Mouse (Mus musculus): ENCODE data around the gene Map10. TPM values are rescaled to one million over a fixed set of nuclear protein-coding genes. Genes with fewer than 3 reads are reported as not detected.

Map10 gene
- 3.3 and 5.0 TPM in 2 replicates for polyA plus RNA-seq (2011; ENCODE audit: insufficient read depth, insufficient read length, low read depth, missing spikeins)

GRCm38 (mm10) chr8:125669700-125670195 is at the start of gene Map10:
Gene Map10 (plus strand): TSS chr8:125669818.
- H3K27ac ChIP-seq (ENCODE audit: insufficient read depth, low read length), result no peak within 1 kb of the TSS

DNA sequence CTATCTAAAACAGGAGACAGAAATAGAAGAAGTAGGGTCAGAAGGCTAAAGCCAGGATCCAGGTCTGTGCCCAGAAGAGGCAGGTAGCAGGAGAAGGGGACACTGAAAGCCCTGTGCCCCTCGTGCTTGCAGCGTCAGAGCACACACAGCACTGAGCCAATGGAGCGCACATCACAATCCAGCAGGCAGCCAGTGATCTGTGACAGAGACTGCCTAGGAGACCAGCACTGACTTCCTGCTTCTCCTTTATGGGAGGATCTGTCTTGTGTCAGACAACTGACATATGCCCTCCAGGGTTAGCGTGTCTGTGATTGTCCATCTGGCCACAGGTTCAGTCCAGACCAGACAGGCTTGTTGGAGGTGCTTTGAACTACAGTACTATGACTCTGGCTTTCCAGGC is 49.3 kb upstream of the Map10 start:
- H3K36me3 ChIP-seq (ENCODE audit: control insufficient read depth, insufficient read depth, low read length, poor library complexity, severe bottlenecking), result no peaks in the 10 kb centered on the region
- TF ChIP-seq CTCF (IDR thresholded peaks at IDR 0.05; ENCODE audit: low read depth, low read length) (no peak), EP300 (IDR thresholded peaks at IDR 0.05; ENCODE audit: insufficient read depth, low read depth, low read length) (no peak), POLR2A (IDR thresholded peaks at IDR 0.05; ENCODE audit: insufficient read depth, low read length) (no peak)
- no peak overlapping the region for H3K27ac ChIP-seq (ENCODE audit: insufficient read depth, low read length)
- H3K4me3 ChIP-seq (ENCODE audit: low read depth, low read length), result no peak overlapping the region
- no peak overlapping the region for H3K9ac ChIP-seq (ENCODE audit: low read depth, poor library complexity, severe bottlenecking)
- H3K9me3 ChIP-seq (replicated peaks; ENCODE audit: control insufficient read depth, insufficient read depth, low read length, poor library complexity, severe bottlenecking), result no peaks in the 10 kb centered on the region
- H3K4me1 ChIP-seq (ENCODE audit: control insufficient read depth, insufficient read depth, low read length), result no peaks in the 10 kb centered on the region
- H3K27me3 ChIP-seq (ENCODE audit: control insufficient read depth, insufficient read depth, low read length, poor library complexity, severe bottlenecking), result no peaks in the 10 kb centered on the region

More at GRCm38 (mm10) chr8:125669700-125670195, at the start of gene Map10:
- Histone ChIP-seq H3K4me1 (ENCODE audit: control insufficient read depth, insufficient read depth, low read length) (peaks cover 2% of the 10 kb centered on the region), H3K9ac (ENCODE audit: low read depth, poor library complexity, severe bottlenecking) (peak within 1 kb of the TSS; percentile 71), H3K27me3 (ENCODE audit: control insufficient read depth, insufficient read depth, low read length, poor library complexity, severe bottlenecking) (no peaks in the 10 kb centered on the region), H3K4me3 (ENCODE audit: low read depth, low read length) (peak within 1 kb of the TSS; percentile 67), H3K9me3 (replicated peaks; ENCODE audit: control insufficient read depth, insufficient read depth, low read length, poor library complexity, severe bottlenecking) (no peaks in the 10 kb centered on the region), H3K36me3 (ENCODE audit: control insufficient read depth, insufficient read depth, low read length, poor library complexity, severe bottlenecking) (no peaks in the 10 kb centered on the region)
- TF ChIP-seq POLR2A (IDR thresholded peaks at IDR 0.05; ENCODE audit: insufficient read depth, low read length) (no peak), CTCF (IDR thresholded peaks at IDR 0.05; ENCODE audit: low read depth, low read length) (no peak), EP300 (IDR thresholded peaks at IDR 0.05; ENCODE audit: insufficient read depth, low read depth, low read length) (no peak)

DNA sequence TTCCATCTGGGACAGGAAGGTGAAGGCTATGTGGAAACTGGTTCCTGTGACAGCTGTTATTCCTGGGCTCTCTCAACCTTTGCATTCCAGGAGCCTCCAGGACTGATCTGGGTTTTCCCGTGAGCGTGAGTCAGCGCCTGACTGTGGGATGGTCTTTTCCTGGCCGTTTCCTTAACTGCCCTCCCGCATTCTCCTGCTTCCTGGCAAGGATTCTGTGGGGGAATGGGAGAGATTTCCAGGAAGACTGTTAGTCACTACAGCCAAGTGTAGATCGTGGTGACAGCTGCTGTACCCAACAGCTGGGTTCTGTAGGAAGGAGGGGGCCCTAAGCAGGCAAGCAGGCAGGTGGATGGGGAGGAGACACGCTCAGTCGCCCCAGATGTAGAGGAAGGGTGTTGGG is 45.3 kb upstream of the Map10 start:
- H3K9me3 ChIP-seq (replicated peaks; ENCODE audit: control insufficient read depth, insufficient read depth, low read length, poor library complexity, severe bottlenecking), result peaks cover 13% of the 10 kb centered on the region
- H3K9ac ChIP-seq (ENCODE audit: low read depth, poor library complexity, severe bottlenecking), result no peak overlapping the region
- H3K36me3 ChIP-seq (ENCODE audit: control insufficient read depth, insufficient read depth, low read length, poor library complexity, severe bottlenecking), result no peaks in the 10 kb centered on the region
- H3K27me3 ChIP-seq (ENCODE audit: control insufficient read depth, insufficient read depth, low read length, poor library complexity, severe bottlenecking), result no peaks in the 10 kb centered on the region
- TF ChIP-seq CTCF (IDR thresholded peaks at IDR 0.05; ENCODE audit: low read depth, low read length) (no peak), POLR2A (IDR thresholded peaks at IDR 0.05; ENCODE audit: insufficient read depth, low read length) (no peak), EP300 (IDR thresholded peaks at IDR 0.05; ENCODE audit: insufficient read depth, low read depth, low read length) (no peak)
- H3K4me3 ChIP-seq (ENCODE audit: low read depth, low read length), result no peak overlapping the region
- no peak overlapping the region for H3K27ac ChIP-seq (ENCODE audit: insufficient read depth, low read length)
- H3K4me1 ChIP-seq (ENCODE audit: control insufficient read depth, insufficient read depth, low read length), result no peaks in the 10 kb centered on the region

- Histone ChIP-seq H3K9ac (ENCODE audit: low read depth, poor library complexity, severe bottlenecking) (no peak overlapping the region), H3K27ac (ENCODE audit: insufficient read depth, low read length) (no peak overlapping the region), H3K36me3 (ENCODE audit: control insufficient read depth, insufficient read depth, low read length, poor library complexity, severe bottlenecking) (no peaks in the 10 kb centered on the region), H3K9me3 (replicated peaks; ENCODE audit: control insufficient read depth, insufficient read depth, low read length, poor library complexity, severe bottlenecking) (peaks cover 16% of the 10 kb centered on the region), H3K4me1 (ENCODE audit: control insufficient read depth, insufficient read depth, low read length) (no peaks in the 10 kb centered on the region), H3K4me3 (ENCODE audit: low read depth, low read length) (no peak overlapping the region), H3K27me3 (ENCODE audit: control insufficient read depth, insufficient read depth, low read length, poor library complexity, severe bottlenecking) (no peaks in the 10 kb centered on the region)
- no peak for TF ChIP-seq POLR2A (IDR thresholded peaks at IDR 0.05; ENCODE audit: insufficient read depth, low read length)
- no peak for TF ChIP-seq CTCF (IDR thresholded peaks at IDR 0.05; ENCODE audit: low read depth, low read length)
- no peak for TF ChIP-seq EP300 (IDR thresholded peaks at IDR 0.05; ENCODE audit: insufficient read depth, low read depth, low read length)
Observed at GRCm38 (mm10) chr8:125626381-125626780, 43.2 kb upstream of the Map10 start.

- H3K36me3 ChIP-seq (ENCODE audit: control insufficient read depth, insufficient read depth, low read length, poor library complexity, severe bottlenecking), result no peaks in the 10 kb centered on the region
- no peak overlapping the region for H3K4me3 ChIP-seq (ENCODE audit: low read depth, low read length)
- no peak overlapping the region for H3K27ac ChIP-seq (ENCODE audit: insufficient read depth, low read length)
- no peak overlapping the region for H3K9ac ChIP-seq (ENCODE audit: low read depth, poor library complexity, severe bottlenecking)
- no peaks in the 10 kb centered on the region for H3K27me3 ChIP-seq (ENCODE audit: control insufficient read depth, insufficient read depth, low read length, poor library complexity, severe bottlenecking)
- TF ChIP-seq POLR2A (IDR thresholded peaks at IDR 0.05; ENCODE audit: insufficient read depth, low read length) (no peak), CTCF (IDR thresholded peaks at IDR 0.05; ENCODE audit: low read depth, low read length) (no peak), EP300 (IDR thresholded peaks at IDR 0.05; ENCODE audit: insufficient read depth, low read depth, low read length) (no peak)
- H3K9me3 ChIP-seq (replicated peaks; ENCODE audit: control insufficient read depth, insufficient read depth, low read length, poor library complexity, severe bottlenecking), result peaks cover 16% of the 10 kb centered on the region
- no peaks in the 10 kb centered on the region for H3K4me1 ChIP-seq (ENCODE audit: control insufficient read depth, insufficient read depth, low read length)
Observed at GRCm38 (mm10) chr8:125628834-125629233, 40.8 kb upstream of the Map10 start.

- no peak for TF ChIP-seq EP300 (IDR thresholded peaks at IDR 0.05; ENCODE audit: insufficient read depth, low read depth, low read length)
- TF ChIP-seq POLR2A (IDR thresholded peaks at IDR 0.05; ENCODE audit: insufficient read depth, low read length), result no peak
- no peak for TF ChIP-seq CTCF (IDR thresholded peaks at IDR 0.05; ENCODE audit: low read depth, low read length)
- no peaks in the 10 kb centered on the region for H3K36me3 ChIP-seq (ENCODE audit: control insufficient read depth, insufficient read depth, low read length, poor library complexity, severe bottlenecking)
- no peaks in the 10 kb centered on the region for H3K4me1 ChIP-seq (ENCODE audit: control insufficient read depth, insufficient read depth, low read length)
Observed at GRCm38 (mm10) chr8:125638411-125639058, 31.1 kb upstream of the Map10 start.

More at GRCm38 (mm10) chr8:125638411-125639058, 31.1 kb upstream of the Map10 start:
- Histone ChIP-seq H3K27me3 (ENCODE audit: control insufficient read depth, insufficient read depth, low read length, poor library complexity, severe bottlenecking) (no peaks in the 10 kb centered on the region), H3K9ac (ENCODE audit: low read depth, poor library complexity, severe bottlenecking) (no peak overlapping the region), H3K27ac (ENCODE audit: insufficient read depth, low read length) (no peak overlapping the region), H3K4me3 (ENCODE audit: low read depth, low read length) (no peak overlapping the region), H3K9me3 (replicated peaks; ENCODE audit: control insufficient read depth, insufficient read depth, low read length, poor library complexity, severe bottlenecking) (peaks cover 18% of the 10 kb centered on the region)

All from ES-Bruce4 (cell line).